Mouse (Mus musculus): ENCODE results near the gene Apela. TPM values are rescaled to one million over a fixed set of nuclear protein-coding genes. Genes with fewer than 3 reads are reported as not detected.
"Not testable (repeated sequence)": the region's sequence is repeated elsewhere in the genome, so short reads cannot be mapped to it uniquely, and the experiment has no call there.

The Apela gene
- polyA plus RNA-seq, 1 experiment from 2014 or later, result 1.2 TPM

GRCm38 (mm10) chr8:65032107-65032506 lies 5.0 kb downstream of the Apela start:
- no peaks in the 10 kb centered on the region for H3K36me3 ChIP-seq (ENCODE audit: control insufficient read depth, insufficient read depth, low read length)
- no peaks in the 10 kb centered on the region for H3K9me3 ChIP-seq (replicated peaks; ENCODE audit: control insufficient read depth, low read length, poor library complexity, severe bottlenecking)
- ATAC-seq, result no peak
- no peaks in the 10 kb centered on the region for H3K27me3 ChIP-seq (ENCODE audit: control insufficient read depth, insufficient read depth, low read depth, low read length)
- H3K9ac ChIP-seq (ENCODE audit: low read depth, low read length), result no peak overlapping the region
- H3K27ac ChIP-seq (ENCODE audit: low read length), result no peak overlapping the region
- peaks cover 8% of the 10 kb centered on the region for H3K4me1 ChIP-seq (ENCODE audit: control insufficient read depth, insufficient read depth, low read length)
- H3K4me2 ChIP-seq (ENCODE audit: low read length), result no peak overlapping the region
- no peak overlapping the region for H3K4me3 ChIP-seq (ENCODE audit: low read depth, low read length)
- WGBS, result 100% methylated on average over 1 of the region's 1 CpGs

- ATAC-seq, result no peak
- 82% methylated on average over 4 of the region's 4 CpGs for WGBS
- Histone ChIP-seq H3K4me2 (ENCODE audit: low read length) (no peak overlapping the region), H3K9me3 (replicated peaks; ENCODE audit: control insufficient read depth, low read length, poor library complexity, severe bottlenecking) (no peaks in the 10 kb centered on the region), H3K4me1 (ENCODE audit: control insufficient read depth, insufficient read depth, low read length) (peaks cover 5% of the 10 kb centered on the region; the same call in 1 of the 2 replicates), H3K9ac (ENCODE audit: low read depth, low read length) (no peak overlapping the region), H3K27ac (ENCODE audit: low read length) (no peak overlapping the region), H3K27me3 (ENCODE audit: control insufficient read depth, insufficient read depth, low read depth, low read length) (no peaks in the 10 kb centered on the region), H3K4me3 (ENCODE audit: low read depth, low read length) (no peak overlapping the region), H3K36me3 (ENCODE audit: control insufficient read depth, insufficient read depth, low read length) (no peaks in the 10 kb centered on the region)
These were observed 6.2 kb downstream of the Apela start for GRCm38 (mm10) chr8:65030735-65031485.

- no peak overlapping the region for H3K9ac ChIP-seq (ENCODE audit: low read depth, low read length)
- ATAC-seq, result no peak
- WGBS, result 92% methylated on average over 4 of the region's 4 CpGs
- no peaks in the 10 kb centered on the region for H3K9me3 ChIP-seq (replicated peaks; ENCODE audit: control insufficient read depth, low read length, poor library complexity, severe bottlenecking)
- no peak overlapping the region for H3K27ac ChIP-seq (ENCODE audit: low read length)
- H3K27me3 ChIP-seq (ENCODE audit: control insufficient read depth, insufficient read depth, low read depth, low read length), result no peaks in the 10 kb centered on the region
- no peaks in the 10 kb centered on the region for H3K4me1 ChIP-seq (ENCODE audit: control insufficient read depth, insufficient read depth, low read length)
- H3K4me2 ChIP-seq (ENCODE audit: low read length), result no peak overlapping the region
- H3K36me3 ChIP-seq (ENCODE audit: control insufficient read depth, insufficient read depth, low read length), result no peaks in the 10 kb centered on the region
- H3K4me3 ChIP-seq (ENCODE audit: low read depth, low read length), result no peak overlapping the region
These were observed 7.4 kb downstream of the Apela start for GRCm38 (mm10) chr8:65029776-65030175.

GRCm38 (mm10) chr8:65028959-65029686 lies 8.0 kb downstream of the Apela start:
- H3K4me1 ChIP-seq (ENCODE audit: control insufficient read depth, insufficient read depth, low read length), result no peaks in the 10 kb centered on the region
- 66% methylated on average over 12 of the region's 12 CpGs for WGBS
- H3K4me2 ChIP-seq (ENCODE audit: low read length), result no peak overlapping the region
- H3K27me3 ChIP-seq (ENCODE audit: control insufficient read depth, insufficient read depth, low read depth, low read length), result no peaks in the 10 kb centered on the region
- H3K4me3 ChIP-seq (ENCODE audit: low read depth, low read length), result no peak overlapping the region
- no peak overlapping the region for H3K9ac ChIP-seq (ENCODE audit: low read depth, low read length)
- no peak overlapping the region for H3K27ac ChIP-seq (ENCODE audit: low read length)
- no peak for ATAC-seq
- H3K9me3 ChIP-seq (replicated peaks; ENCODE audit: control insufficient read depth, low read length, poor library complexity, severe bottlenecking), result no peaks in the 10 kb centered on the region
- H3K36me3 ChIP-seq (ENCODE audit: control insufficient read depth, insufficient read depth, low read length), result no peaks in the 10 kb centered on the region

- Histone ChIP-seq H3K27me3 (ENCODE audit: control insufficient read depth, insufficient read depth, low read depth, low read length) (no peaks in the 10 kb centered on the region), H3K27ac (ENCODE audit: low read length) (no peak overlapping the region), H3K36me3 (ENCODE audit: control insufficient read depth, insufficient read depth, low read length) (no peaks in the 10 kb centered on the region), H3K4me2 (ENCODE audit: low read length) (no peak overlapping the region), H3K4me1 (ENCODE audit: control insufficient read depth, insufficient read depth, low read length) (no peaks in the 10 kb centered on the region), H3K9ac (ENCODE audit: low read depth, low read length) (no peak overlapping the region), H3K4me3 (ENCODE audit: low read depth, low read length) (no peak overlapping the region), H3K9me3 (replicated peaks; ENCODE audit: control insufficient read depth, low read length, poor library complexity, severe bottlenecking) (no peaks in the 10 kb centered on the region)
- peak; percentile 36 for ATAC-seq
- 50% methylated on average over 8 of the region's 8 CpGs for WGBS
These were observed 14.7 kb downstream of the Apela start for GRCm38 (mm10) chr8:65022485-65022884.

GRCm38 (mm10) chr8:65018423-65018822 lies 18.7 kb downstream of the Apela start, which contains the start of the genes Trim61 and Trim60:
TSS of gene Trim61 (minus strand) at chr8:65018523.
TSS of gene Trim60 (minus strand) at chr8:65018584.
- Histone ChIP-seq H3K4me3 (ENCODE audit: low read depth, low read length) (no peak within 1 kb of the TSS), H3K4me1 (ENCODE audit: control insufficient read depth, insufficient read depth, low read length) (no peaks in the 10 kb centered on the region), H3K36me3 (ENCODE audit: control insufficient read depth, insufficient read depth, low read length) (no peaks in the 10 kb centered on the region), H3K9me3 (replicated peaks; ENCODE audit: control insufficient read depth, low read length, poor library complexity, severe bottlenecking) (no peaks in the 10 kb centered on the region), H3K27ac (ENCODE audit: low read length) (no peak within 1 kb of the TSS), H3K27me3 (ENCODE audit: control insufficient read depth, insufficient read depth, low read depth, low read length) (no peaks in the 10 kb centered on the region), H3K9ac (ENCODE audit: low read depth, low read length) (no peak within 1 kb of the TSS), H3K4me2 (ENCODE audit: low read length) (no peak within 1 kb of the TSS)
- ATAC-seq, result no peak
- WGBS, result 88% methylated on average over 8 of the region's 8 CpGs

- not testable (repeated sequence) for H3K4me1 ChIP-seq (ENCODE audit: control insufficient read depth, insufficient read depth, low read length); H3K4me2 ChIP-seq (ENCODE audit: low read length); ATAC-seq; H3K4me3 ChIP-seq (ENCODE audit: low read depth, low read length); H3K36me3 ChIP-seq (ENCODE audit: control insufficient read depth, insufficient read depth, low read length); H3K27ac ChIP-seq (ENCODE audit: low read length); H3K27me3 ChIP-seq (ENCODE audit: control insufficient read depth, insufficient read depth, low read depth, low read length); H3K9ac ChIP-seq (ENCODE audit: low read depth, low read length); H3K9me3 ChIP-seq (replicated peaks; ENCODE audit: control insufficient read depth, low read length, poor library complexity, severe bottlenecking)
- 78% methylated on average over 6 of the region's 6 CpGs for WGBS
These were observed 29.5 kb downstream of the Apela start for GRCm38 (mm10) chr8:65007616-65008015.

- Histone ChIP-seq H3K9ac (ENCODE audit: low read depth, low read length) (no peak overlapping the region), H3K9me3 (replicated peaks; ENCODE audit: control insufficient read depth, low read length, poor library complexity, severe bottlenecking) (no peaks in the 10 kb centered on the region), H3K4me3 (ENCODE audit: low read depth, low read length) (no peak overlapping the region), H3K27me3 (ENCODE audit: control insufficient read depth, insufficient read depth, low read depth, low read length) (no peaks in the 10 kb centered on the region), H3K4me2 (ENCODE audit: low read length) (no peak overlapping the region), H3K36me3 (ENCODE audit: control insufficient read depth, insufficient read depth, low read length) (no peaks in the 10 kb centered on the region), H3K4me1 (ENCODE audit: control insufficient read depth, insufficient read depth, low read length) (no peaks in the 10 kb centered on the region), H3K27ac (ENCODE audit: low read length) (no peak overlapping the region)
- no peak for ATAC-seq
- WGBS, result 87% methylated on average over 4 of the region's 4 CpGs
These were observed 38.2 kb downstream of the Apela start for GRCm38 (mm10) chr8:64998806-64999365.

- Histone ChIP-seq H3K36me3 (ENCODE audit: control insufficient read depth, insufficient read depth, low read length) (no peaks in the 10 kb centered on the region), H3K4me3 (ENCODE audit: low read depth, low read length) (no peak within 1 kb of the TSS), H3K4me2 (ENCODE audit: low read length) (no peak within 1 kb of the TSS), H3K9me3 (replicated peaks; ENCODE audit: control insufficient read depth, low read length, poor library complexity, severe bottlenecking) (no peaks in the 10 kb centered on the region; the same call in 1 of the 2 replicates), H3K27me3 (ENCODE audit: control insufficient read depth, insufficient read depth, low read depth, low read length) (no peaks in the 10 kb centered on the region), H3K4me1 (ENCODE audit: control insufficient read depth, insufficient read depth, low read length) (no peaks in the 10 kb centered on the region), H3K27ac (ENCODE audit: low read length) (no peak within 1 kb of the TSS), H3K9ac (ENCODE audit: low read depth, low read length) (no peak within 1 kb of the TSS)
- no peak for ATAC-seq
- 94% methylated on average over 4 of the region's 4 CpGs for WGBS
These were observed 49.4 kb downstream of the Apela start, which contains the start of gene Trim75 for GRCm38 (mm10) chr8:64987731-64988130. TSS of gene Trim75 (minus strand) at chr8:64987831.

Data from midbrain, embryonic 16.5 days (tissue).